Mouse (Mus musculus) cerebellum, adult 11-12 months (tissue): ENCODE data around the gene Rpa2.

Experiments
- DNase-seq: peaks from one replicate; pipeline ENCODE4 v3.0.0; 2022

Rpa2 gene

GRCm38 (mm10) chr4:132805146-132805545 is 37.0 kb downstream of the Rpa2 start:
- DNase-seq, result no peak

GRCm38 (mm10) chr4:132805599-132806197 is 37.6 kb downstream of the Rpa2 start:
- no peak for DNase-seq

- no peak for DNase-seq
These were observed 38.6 kb downstream of the Rpa2 start for GRCm38 (mm10) chr4:132806620-132807191.

GRCm38 (mm10) chr4:132807771-132808641 is 39.9 kb downstream of the Rpa2 start:
- no peak for DNase-seq

- no peak for DNase-seq
These were observed 41.5 kb downstream of the Rpa2 start for GRCm38 (mm10) chr4:132809621-132810020.

GRCm38 (mm10) chr4:132816404-132816803 is 48.3 kb downstream of the Rpa2 start:
- DNase-seq, result no peak

- no peak for DNase-seq
These were observed 48.7 kb downstream of the Rpa2 start for GRCm38 (mm10) chr4:132816855-132817254.

GRCm38 (mm10) chr4:132818442-132818841 is 50.3 kb downstream of the Rpa2 start:
- DNase-seq, result no peak

GRCm38 (mm10) chr4:132823614-132824366 is 55.7 kb downstream of the Rpa2 start:
- no peak for DNase-seq
